Mouse (Mus musculus) MEL (cell line): ENCODE results near the gene Efs. TPM values are rescaled to one million over a fixed set of nuclear protein-coding genes. Genes with fewer than 3 reads are reported as not detected.

Experiments used
- DNase-seq: peaks from one replicate; pipeline ENCODE4 v3.0.0; 2011; ENCODE audit warnings: low read depth, low spot score
- H3K27ac ChIP-seq: 2 replicates; pipeline ENCODE4 v1.5.1; 2012; ENCODE audit warnings: low read depth, mild to moderate bottlenecking, control low read depth, low read length, moderate library complexity; ENCODE audit not compliant: control insufficient read depth
- H3K27me3 ChIP-seq, 2 experiments: fragments of 150-350 bp in 1 of 2; sonication (generic) in 1 of 2; 2 replicates each; pipeline ENCODE4 v1.6.1; 2012; ENCODE audit warnings: low read length in 2 of 2, mild to moderate bottlenecking in 2 of 2, improper control_type of control experiment in 1 of 2, moderate library complexity in 1 of 2; ENCODE audit not compliant: insufficient read depth in 2 of 2, control insufficient read depth in 1 of 2
- H3K36me3 ChIP-seq, 2 experiments: 2 replicates each; pipeline ENCODE4 v1.6.1; 2012 to 2014; ENCODE audit warnings: low read length in 2 of 2, improper control_type of control experiment in 1 of 2, inconsistent platforms in 1 of 2, mild to moderate bottlenecking in 1 of 2; ENCODE audit not compliant: insufficient read depth in 2 of 2, control insufficient read depth in 1 of 2
- H3K4me1 ChIP-seq, 2 experiments: fragments of 150-350 bp in 1 of 2; sonication (generic) in 1 of 2; 2 replicates each; pipeline ENCODE4 v1.6.1; 2012; ENCODE audit warnings: low read length in 2 of 2, improper control_type of control experiment in 1 of 2, mild to moderate bottlenecking in 1 of 2; ENCODE audit not compliant: insufficient read depth in 2 of 2, control insufficient read depth in 1 of 2
- H3K4me3 ChIP-seq, 2 experiments: fragments of 150-350 bp in 1 of 2; sonication (generic) in 1 of 2; 2 replicates each; pipeline ENCODE4 v1.5.1; 2012; ENCODE audit warnings: low read depth in 2 of 2, low read length in 2 of 2, mild to moderate bottlenecking in 2 of 2, moderate library complexity in 2 of 2, control low read depth in 1 of 2, improper control_type of control experiment in 1 of 2; ENCODE audit not compliant: control insufficient read depth in 1 of 2, insufficient read depth in 1 of 2
- H3K79me2 ChIP-seq: 2 replicates; pipeline ENCODE4 v1.6.1; 2012; ENCODE audit warnings: mild to moderate bottlenecking, low read length, moderate library complexity; ENCODE audit not compliant: control insufficient read depth, poor library complexity, insufficient read depth
- H3K9ac ChIP-seq: 2 replicates; pipeline ENCODE4 v1.6.1; 2012; ENCODE audit warnings: low read depth, mild to moderate bottlenecking, control low read depth, low read length, moderate library complexity; ENCODE audit not compliant: control insufficient read depth, poor library complexity, severe bottlenecking
- H3K9me3 ChIP-seq: fragments of 150-350 bp; sonication (generic); replicated peaks from 2 replicates; pipeline ENCODE4 v1.6.1; 2012; ENCODE audit warnings: mild to moderate bottlenecking, low read length, improper control_type of control experiment, moderate library complexity; ENCODE audit not compliant: insufficient read depth
- CHD2 ChIP-seq: IDR thresholded peaks from 2 replicates; pipeline ENCODE4 v1.6.1; 2011; ENCODE audit warnings: low read length, improper control_type of control experiment
- CTCF ChIP-seq, 3 experiments: IDR thresholded peaks in 2 of 3; conservative IDR thresholded peaks in 1 of 3; 2 replicates each; pipeline ENCODE4 v1.5.1; 2011 to 2012; ENCODE audit warnings: low read length in 3 of 3, low read depth in 2 of 3, mild to moderate bottlenecking in 2 of 3, improper control_type of control experiment in 1 of 3, inconsistent platforms in 1 of 3, mixed read lengths in 1 of 3, moderate library complexity in 1 of 3; ENCODE audit not compliant: control insufficient read depth in 1 of 3, insufficient read depth in 1 of 3, poor library complexity in 1 of 3, severe bottlenecking in 1 of 3
- ELF1 ChIP-seq: IDR thresholded peaks from 2 replicates; pipeline ENCODE4 v1.6.1; 2014; ENCODE audit warnings: low read depth, mild to moderate bottlenecking, inconsistent platforms, low read length, improper control_type of control experiment, moderate library complexity
- EP300 ChIP-seq, 2 experiments: IDR thresholded peaks; 2 replicates each; pipeline ENCODE4 v1.6.1; 2011; ENCODE audit warnings: improper control_type of control experiment in 2 of 2, low read length in 2 of 2, low read depth in 1 of 2, mild to moderate bottlenecking in 1 of 2
- ETS1 ChIP-seq: IDR thresholded peaks from 2 replicates; pipeline ENCODE4 v1.6.1; 2012; ENCODE audit warnings: low read depth, mild to moderate bottlenecking, inconsistent platforms, low read length, improper control_type of control experiment, moderate library complexity
- JUND ChIP-seq: IDR thresholded peaks from 2 replicates; pipeline ENCODE4 v1.6.1; 2011; ENCODE audit warnings: low read depth, mild to moderate bottlenecking, improper control_type of control experiment, low read length
- KAT2A ChIP-seq: conservative IDR thresholded peaks from 2 replicates; pipeline ENCODE4 v1.6.1; 2012; ENCODE audit warnings: low read depth, low read length, improper control_type of control experiment, inconsistent platforms
- MAFK ChIP-seq: IDR thresholded peaks from 2 replicates; pipeline ENCODE4 v1.6.1; 2011; ENCODE audit warnings: low read depth, mild to moderate bottlenecking, low read length, improper control_type of control experiment, borderline replicate concordance
- MAX ChIP-seq: IDR thresholded peaks from 2 replicates; pipeline ENCODE4 v1.6.1; 2011; ENCODE audit warnings: low read length, improper control_type of control experiment
- MEF2A ChIP-seq: IDR thresholded peaks from 2 replicates; pipeline ENCODE4 v1.6.1; 2014; ENCODE audit warnings: low read depth, mild to moderate bottlenecking, inconsistent platforms, low read length, improper control_type of control experiment; ENCODE audit not compliant: poor library complexity, insufficient replicate concordance, severe bottlenecking; ENCODE audit errors: extremely low read depth
- MYC ChIP-seq: IDR thresholded peaks from 2 replicates; pipeline ENCODE4 v1.6.1; 2011; ENCODE audit warnings: low read depth, mild to moderate bottlenecking, low read length, improper control_type of control experiment, moderate library complexity
- NRF1 ChIP-seq: IDR thresholded peaks from 2 replicates; pipeline ENCODE4 v1.6.1; 2014; ENCODE audit warnings: low read depth, mild to moderate bottlenecking, inconsistent platforms, low read length, improper control_type of control experiment, moderate library complexity; ENCODE audit not compliant: poor library complexity, insufficient read depth, severe bottlenecking
- RAD21 ChIP-seq: IDR thresholded peaks from 2 replicates; pipeline ENCODE4 v1.6.1; 2011; ENCODE audit warnings: mild to moderate bottlenecking, low read depth, low read length, improper control_type of control experiment
- RCOR1 ChIP-seq: IDR thresholded peaks from 2 replicates; pipeline ENCODE4 v1.6.1; 2012; ENCODE audit warnings: low read depth, mild to moderate bottlenecking, inconsistent platforms, low read length, improper control_type of control experiment
- SIN3A ChIP-seq: IDR thresholded peaks from 2 replicates; pipeline ENCODE4 v1.6.1; 2012; ENCODE audit warnings: low read length, improper control_type of control experiment, inconsistent platforms
- SMC3 ChIP-seq: IDR thresholded peaks from 2 replicates; pipeline ENCODE4 v1.6.1; 2011; ENCODE audit warnings: low read depth, low read length, improper control_type of control experiment
- TCF12 ChIP-seq: IDR thresholded peaks from 2 replicates; pipeline ENCODE4 v1.6.1; 2014; ENCODE audit warnings: low read depth, mild to moderate bottlenecking, inconsistent platforms, low read length, improper control_type of control experiment, moderate library complexity
- USF1 ChIP-seq: IDR thresholded peaks from 2 replicates; pipeline ENCODE4 v1.6.1; 2014; ENCODE audit warnings: low read depth, mild to moderate bottlenecking, inconsistent platforms, low read length, improper control_type of control experiment, moderate library complexity
- USF2 ChIP-seq, 2 experiments: IDR thresholded peaks; 2 replicates each; pipeline ENCODE4 v1.6.1; 2011 to 2012; ENCODE audit warnings: improper control_type of control experiment in 2 of 2, low read length in 2 of 2, borderline replicate concordance in 1 of 2, inconsistent platforms in 1 of 2, low read depth in 1 of 2, mild to moderate bottlenecking in 1 of 2; ENCODE audit not compliant: insufficient read depth in 1 of 2
- ZC3H11A ChIP-seq: IDR thresholded peaks from 2 replicates; pipeline ENCODE4 v1.6.1; 2012; ENCODE audit warnings: low read depth, mild to moderate bottlenecking, inconsistent platforms, low read length, improper control_type of control experiment
- ZKSCAN1 ChIP-seq: IDR thresholded peaks from 2 replicates; pipeline ENCODE4 v1.6.1; 2012; ENCODE audit warnings: low read depth, mild to moderate bottlenecking, inconsistent platforms, low read length, improper control_type of control experiment, moderate library complexity
- ZNF384 ChIP-seq: IDR thresholded peaks from 2 replicates; pipeline ENCODE4 v1.6.1; 2012; ENCODE audit warnings: low read depth, mild to moderate bottlenecking, inconsistent platforms, low read length, improper control_type of control experiment
- polyA plus RNA-seq, 2 experiments: library from polyadenylated mRNA; stranded (reverse) in 1 of 2; unstranded in 1 of 2; fragments of >175 nt in 1 of 2; fragments of >200 nt in 1 of 2; gene quantifications; 2 replicates each; pipeline versions ENCODE4 v1.2.1 to v1.2.4; 2012; ENCODE audit warnings: low replicate concordance in 2 of 2, low read depth in 1 of 2; ENCODE audit not compliant: insufficient read length in 2 of 2, insufficient read depth in 1 of 2, missing spikeins in 1 of 2
- total RNA-seq: library from RNA; depleted of rRNA; stranded (reverse); fragments of 300-350 nt; gene quantifications from 2 replicates; pipeline ENCODE4 v1.2.3, GENCODE M21; 2012

The Efs gene
- total and polyA plus RNA-seq, 3 experiments: not detected

GRCm38 (mm10) chr14:54940176-54940530 lies 14.2 kb upstream of the Efs start:
- peaks cover 0 to 8% of the 10 kb centered on the region in 2 experiments; a peak in 1 of 4 replicates for H3K4me1 ChIP-seq
- no peak for DNase-seq
- H3K9ac ChIP-seq: no peak overlapping the region
- no peak overlapping the region for H3K4me3 ChIP-seq
- peaks cover 0 to 5% of the 10 kb centered on the region in 2 experiments; a peak in 1 of 4 replicates for H3K36me3 ChIP-seq
- TF ChIP-seq USF1 (no peak), CHD2 (no peak), JUND (no peak), MAX (no peak), MAFK (no peak), ZC3H11A (no peak), NRF1 (no peak), CTCF (IDR thresholded peaks at IDR 0.05 in 2 of 3, conservative IDR thresholded peaks at IDR 0.05 in 1 of 3; ENCODE audit: control insufficient read depth in 1 of 3, insufficient read depth in 1 of 3, low read depth in 2 of 3, low read length in 3 of 3, poor library complexity in 1 of 3, severe bottlenecking in 1 of 3) (no peak), ETS1 (no peak), KAT2A (no peak), EP300 (IDR thresholded peaks at IDR 0.05; ENCODE audit: low read depth in 1 of 2, low read length in 2 of 2) (no peak), USF2 (IDR thresholded peaks at IDR 0.05; ENCODE audit: borderline replicate concordance in 1 of 2, insufficient read depth in 1 of 2, low read depth in 1 of 2, low read length in 2 of 2) (no peak), SIN3A (no peak), RCOR1 (no peak), ZKSCAN1 (no peak), MEF2A (no peak), MYC (no peak), TCF12 (no peak), ELF1 (no peak)
- no peaks in the 10 kb centered on the region for H3K79me2 ChIP-seq
- H3K27ac ChIP-seq: no peak overlapping the region
- H3K27me3 ChIP-seq: 0 out of 4 replicates have a peak, but pooled peaks cover 0 to under 1% of the 10 kb centered on the region in 2 experiments
- no peaks in the 10 kb centered on the region for H3K9me3 ChIP-seq

- Histone ChIP-seq H3K79me2 (no peaks in the 10 kb centered on the region), H3K9ac (no peak overlapping the region), H3K27me3 (peaks cover 0 to 1% of the 10 kb centered on the region in 2 experiments; a peak in 1 of 4 replicates), H3K27ac (no peak overlapping the region), H3K4me1 (peaks cover 0 to 8% of the 10 kb centered on the region in 2 experiments; a peak in 1 of 4 replicates), H3K4me3 (no peak overlapping the region), H3K9me3 (no peaks in the 10 kb centered on the region), H3K36me3 (peaks cover 0 to 5% of the 10 kb centered on the region in 2 experiments; a peak in 1 of 4 replicates)
- no peak for TF ChIP-seq TCF12
- no peak for TF ChIP-seq ZNF384
- TF ChIP-seq ZC3H11A: peak; percentile 69
- no peak for TF ChIP-seq ELF1
- peak; percentile 83 for TF ChIP-seq RAD21
- peak; percentile 87 to 94 (median 88) for TF ChIP-seq CTCF (IDR thresholded peaks at IDR 0.05 in 2 of 3, conservative IDR thresholded peaks at IDR 0.05 in 1 of 3; ENCODE audit: control insufficient read depth in 1 of 3, insufficient read depth in 1 of 3, low read depth in 2 of 3, low read length in 3 of 3, poor library complexity in 1 of 3, severe bottlenecking in 1 of 3)
- TF ChIP-seq MEF2A: no peak
- peak; percentile 89 for TF ChIP-seq SMC3
- TF ChIP-seq USF1: no peak
- peak; percentile 68 for DNase-seq
These were observed 13.7 kb upstream of the Efs start for GRCm38 (mm10) chr14:54939434-54940175.
